Mouse (Mus musculus) CH12.LX (cell line): ENCODE results near the gene Rnf41.
A peak's percentile ranks its signal among the peaks of the same experiment; 100 is the strongest.

Experiments
- CHD1 ChIP-seq: IDR thresholded peaks from 2 replicates; pipeline ENCODE4 v1.6.1; 2012; ENCODE audit warnings: low read depth, low read length, improper control_type of control experiment, inconsistent platforms
- CTCF ChIP-seq, 2 experiments: IDR thresholded peaks in 1 of 2; conservative IDR thresholded peaks in 1 of 2; 2 replicates each; pipeline ENCODE4 v1.5.1; 2011 to 2012; ENCODE audit warnings: low read depth in 2 of 2, low read length in 2 of 2, improper control_type of control experiment in 1 of 2, inconsistent platforms in 1 of 2, mild to moderate bottlenecking in 1 of 2, moderate library complexity in 1 of 2
- EP300 ChIP-seq: IDR thresholded peaks from 2 replicates; pipeline ENCODE4 v1.6.1; 2011; ENCODE audit warnings: low read length, improper control_type of control experiment
- GABPA ChIP-seq: IDR thresholded peaks from 2 replicates; pipeline ENCODE4 v1.6.1; 2012; ENCODE audit warnings: low read depth, low read length, improper control_type of control experiment, inconsistent platforms; ENCODE audit not compliant: insufficient replicate concordance
- HCFC1 ChIP-seq: IDR thresholded peaks from 2 replicates; pipeline ENCODE4 v1.6.1; 2012; ENCODE audit warnings: low read depth, mild to moderate bottlenecking, inconsistent platforms, low read length, improper control_type of control experiment
- MAZ ChIP-seq: IDR thresholded peaks from 2 replicates; pipeline ENCODE4 v1.6.1; 2012; ENCODE audit warnings: low read depth, mild to moderate bottlenecking, inconsistent platforms, low read length, improper control_type of control experiment, moderate library complexity
- POLR2A ChIP-seq: IDR thresholded peaks from 2 replicates; pipeline ENCODE4 v1.6.1; 2011; ENCODE audit warnings: low read depth, mild to moderate bottlenecking, improper control_type of control experiment, low read length
- POLR2AphosphoS2 ChIP-seq: IDR thresholded peaks from 2 replicates; pipeline ENCODE4 v1.6.1; 2011; ENCODE audit warnings: low read depth, low read length, improper control_type of control experiment
- RCOR1 ChIP-seq: conservative IDR thresholded peaks from 2 replicates; pipeline ENCODE4 v1.6.1; 2012; ENCODE audit warnings: low read depth, mild to moderate bottlenecking, inconsistent platforms, low read length, improper control_type of control experiment
- TBP ChIP-seq: conservative IDR thresholded peaks from 2 replicates; pipeline ENCODE4 v1.6.1; 2011; ENCODE audit warnings: low read depth, low read length, improper control_type of control experiment
- USF1 ChIP-seq: IDR thresholded peaks from 2 replicates; pipeline ENCODE4 v1.6.1; 2014; ENCODE audit warnings: low read depth, mild to moderate bottlenecking, inconsistent platforms, low read length, improper control_type of control experiment
- ZMIZ1 ChIP-seq: IDR thresholded peaks from 2 replicates; pipeline ENCODE4 v1.6.1; 2012; ENCODE audit warnings: low read depth, mild to moderate bottlenecking, inconsistent platforms, low read length, improper control_type of control experiment

GRCm38 (mm10) chr10:128362568-128362967, 48.9 kb upstream of the Rnf41 start:
- TF ChIP-seq TBP (no peak), POLR2A (no peak), GABPA (no peak), EP300 (no peak), USF1 (no peak), HCFC1 (no peak), RCOR1 (no peak), POLR2AphosphoS2 (no peak), CTCF (conservative IDR thresholded peaks at IDR 0.05 in 1 of 2, IDR thresholded peaks at IDR 0.05 in 1 of 2; ENCODE audit: low read depth in 2 of 2, low read length in 2 of 2) (peak; percentile 33 to 61), MAZ (no peak), ZMIZ1 (no peak), CHD1 (no peak)
